Mouse (Mus musculus): ENCODE data around the gene Cyp2d22.

GRCm38 (mm10) chr15:82385729-82386128, 5.7 kb upstream of the Cyp2d22 start:
- TF ChIP-seq CTCF (IDR thresholded peaks at IDR 0.05; ENCODE audit: borderline replicate concordance, extremely low read depth, insufficient read depth, insufficient read length) = no peak
- no peak for TF ChIP-seq POLR2A (IDR thresholded peaks at IDR 0.05; ENCODE audit: borderline replicate concordance, extremely low read depth, insufficient read depth, insufficient read length, poor library complexity, severe bottlenecking)

Data from brain, embryonic 14.5 days (tissue).